Mouse (Mus musculus): ENCODE data around the gene Nfkbid.
"Not testable (repeated sequence)": the region's sequence is repeated elsewhere in the genome, so short reads cannot be mapped to it uniquely, and the experiment has no call there.

Gene Nfkbid

GRCm38 (mm10) chr7:30463996-30464395, 42.5 kb downstream of the Nfkbid start:
- no peak for DNase-seq (ENCODE audit: low spot score in 2 of 2)

DNA sequence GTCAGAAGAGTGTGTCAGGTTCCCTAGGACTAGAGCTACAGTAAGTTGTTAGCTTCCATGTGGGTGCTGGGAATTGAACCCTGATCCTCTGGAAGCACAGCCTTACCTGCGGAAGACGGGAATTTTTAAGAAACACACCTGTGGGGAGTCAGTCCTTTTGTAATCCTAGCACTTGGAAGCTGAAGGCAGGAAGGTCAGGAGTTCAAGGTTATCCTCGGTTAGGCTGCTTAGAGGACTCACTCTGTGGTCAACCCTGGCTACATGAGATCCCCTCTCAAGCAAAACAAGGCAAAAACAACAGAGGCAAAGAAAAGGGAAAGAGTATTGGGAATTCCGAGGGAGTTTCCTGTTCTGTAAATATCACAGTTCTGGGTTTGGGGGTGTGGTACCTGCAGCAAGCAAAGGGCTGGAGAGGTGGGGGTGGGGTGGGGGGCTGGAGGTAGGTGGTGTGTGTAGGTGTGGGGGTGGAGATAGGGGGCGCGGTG, 43.3 kb downstream of the Nfkbid start:
- no peak for DNase-seq (ENCODE audit: low spot score in 2 of 2)

GRCm38 (mm10) chr7:30472411-30472810, 50.9 kb downstream of the Nfkbid start:
- no peak for DNase-seq (ENCODE audit: low spot score in 2 of 2)

DNA sequence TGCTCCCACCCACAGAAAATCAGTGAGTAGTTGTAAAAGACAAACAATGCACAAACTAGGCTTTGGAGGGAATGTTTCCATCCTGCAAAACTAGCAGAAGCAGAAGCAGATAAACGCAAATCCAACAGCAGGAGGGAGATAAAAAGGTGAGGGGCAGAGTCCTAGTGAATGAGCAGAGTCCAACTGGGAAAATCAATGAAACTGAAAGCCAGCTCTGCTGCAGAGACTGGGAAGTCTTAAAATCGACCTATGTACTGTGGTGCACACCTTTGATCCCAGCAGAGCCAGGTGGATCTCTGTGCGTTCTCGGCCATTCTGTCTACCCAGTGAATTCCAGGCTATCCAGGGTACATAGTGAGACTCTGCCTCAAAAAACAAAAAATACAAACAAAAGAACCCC, 53.5 kb downstream of the Nfkbid start:
- no peak for DNase-seq (ENCODE audit: low spot score in 2 of 2)

DNA sequence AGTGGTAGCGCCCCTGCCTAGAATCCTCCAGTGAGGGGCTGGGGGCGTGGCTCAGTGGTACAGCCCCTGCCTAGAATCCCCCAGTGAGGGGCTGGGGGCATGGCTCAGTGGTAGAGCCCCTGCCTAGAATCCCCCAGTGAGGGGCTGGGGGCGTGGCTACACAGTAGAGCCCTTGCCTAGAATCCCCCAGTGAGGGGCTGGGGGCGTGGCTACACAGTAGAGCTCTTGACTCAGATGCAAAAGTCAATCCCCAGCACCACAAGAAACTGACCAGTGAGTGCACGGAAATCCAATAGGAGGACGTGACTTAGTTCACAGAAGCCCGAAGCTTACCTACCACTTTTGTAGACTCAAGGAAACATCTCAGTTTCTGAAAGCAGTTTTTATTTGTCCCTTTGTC, 54.6 kb downstream of the Nfkbid start:
- DNase-seq (ENCODE audit: low spot score in 2 of 2), result not testable (repeated sequence)

DNA sequence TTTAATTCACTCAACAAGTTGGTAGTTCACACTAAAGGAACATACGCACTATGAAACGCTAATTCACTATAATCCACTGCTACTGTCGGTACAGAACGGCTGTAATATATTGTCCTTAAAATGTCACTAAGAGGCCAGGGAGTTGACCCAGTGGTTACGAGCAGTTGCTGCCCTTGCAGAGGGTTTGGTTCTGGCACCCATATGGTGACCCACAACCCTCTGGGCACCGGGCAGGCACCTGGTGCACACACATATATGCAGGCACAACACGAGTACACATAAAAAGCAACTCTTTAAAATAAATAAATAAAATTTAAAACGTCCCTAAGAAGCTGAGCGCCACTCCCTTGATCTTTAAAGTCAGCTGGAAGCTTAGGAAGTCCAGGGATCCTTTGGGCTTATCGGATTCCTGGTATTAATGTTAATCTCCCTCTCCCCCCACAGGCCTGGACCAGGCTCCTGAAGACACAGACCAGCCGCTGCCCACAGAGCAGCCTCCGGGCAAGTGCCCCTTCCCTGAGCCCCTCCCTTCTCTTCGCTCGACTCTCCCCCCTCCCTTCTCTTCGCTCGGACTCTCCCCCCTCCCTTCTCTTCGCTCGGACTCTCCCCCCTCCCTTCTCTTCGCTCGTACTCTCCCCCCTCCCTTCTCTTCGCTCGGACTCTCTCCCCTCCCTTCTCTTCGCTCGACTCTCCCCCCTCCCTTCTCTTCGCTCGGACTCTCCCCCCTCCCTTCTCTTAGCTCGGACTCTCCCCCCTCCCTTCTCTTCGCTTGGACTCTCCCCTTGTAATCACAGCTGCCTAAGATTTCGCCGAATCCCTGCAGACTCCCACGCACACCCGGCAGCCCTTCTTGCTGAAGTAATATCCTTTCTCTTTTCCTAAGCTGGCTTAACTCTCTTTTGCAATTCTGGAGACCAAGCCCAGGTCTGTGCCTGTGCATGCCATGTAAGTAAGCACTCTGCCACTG, 56.2 kb downstream of the Nfkbid start:
- no peak for DNase-seq (ENCODE audit: low spot score in 2 of 2)

Measured in urinary bladder, adult 18-20 months (tissue).